Mouse (Mus musculus): ENCODE data around the gene Spon2.

DNA sequence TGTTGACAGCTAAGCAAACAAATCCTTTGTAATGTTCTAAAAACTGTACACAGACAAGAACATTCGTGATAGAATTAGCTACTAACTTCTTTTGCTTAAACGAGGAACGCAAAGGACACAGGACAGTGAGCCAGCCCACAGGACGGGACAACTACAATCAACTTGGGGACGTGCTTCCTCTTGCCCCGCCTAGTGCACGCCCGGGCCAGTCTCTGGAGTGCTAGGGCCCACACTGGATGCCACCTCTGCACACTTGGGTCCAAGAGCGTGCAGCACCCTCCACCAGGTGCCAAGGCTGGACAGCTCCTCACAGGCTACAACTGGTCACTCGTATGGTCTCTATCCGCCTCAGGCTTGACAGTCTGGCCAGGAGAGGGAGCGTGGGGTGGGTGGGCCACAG, 29.9 kb upstream of the Spon2 start:
- no peak for TF ChIP-seq CTCF (IDR thresholded peaks at IDR 0.05; ENCODE audit: low read depth, low read length)
- TF ChIP-seq POLR2AphosphoS5 (IDR thresholded peaks at IDR 0.05; ENCODE audit: insufficient replicate concordance, low read depth, low read length), result no peak

Data from G1E (cell line).